Mouse (Mus musculus): Measurements from ENCODE around the gene Ngfr.

GRCm38 (mm10) chr11:95614739-95615138 lies 27.2 kb upstream of the Ngfr start:
- TF ChIP-seq CTCF (IDR thresholded peaks at IDR 0.05; ENCODE audit: control insufficient read depth, insufficient read depth, insufficient read length) (no peak), MAX (IDR thresholded peaks at IDR 0.05) (no peak), MYOD1 (IDR thresholded peaks at IDR 0.05; ENCODE audit: control insufficient read depth, insufficient read length, low read depth) (no peak), FOSL1 (IDR thresholded peaks at IDR 0.05; ENCODE audit: insufficient read depth, low read length, poor library complexity, severe bottlenecking) (no peak)

Data from C2C12 (cell line).